Mouse (Mus musculus) c-Kit-positive CD71-positive TER-119-positive erythroid progenitor cells, embryonic 14.5 days (primary cell): Measurements from ENCODE around the gene Ntn4.

ENCODE experiments used
- DNase-seq: peaks from one replicate; pipeline ENCODE4 v3.0.0-alpha.2; 2013; ENCODE audit warnings: low spot score

Gene Ntn4

DNA sequence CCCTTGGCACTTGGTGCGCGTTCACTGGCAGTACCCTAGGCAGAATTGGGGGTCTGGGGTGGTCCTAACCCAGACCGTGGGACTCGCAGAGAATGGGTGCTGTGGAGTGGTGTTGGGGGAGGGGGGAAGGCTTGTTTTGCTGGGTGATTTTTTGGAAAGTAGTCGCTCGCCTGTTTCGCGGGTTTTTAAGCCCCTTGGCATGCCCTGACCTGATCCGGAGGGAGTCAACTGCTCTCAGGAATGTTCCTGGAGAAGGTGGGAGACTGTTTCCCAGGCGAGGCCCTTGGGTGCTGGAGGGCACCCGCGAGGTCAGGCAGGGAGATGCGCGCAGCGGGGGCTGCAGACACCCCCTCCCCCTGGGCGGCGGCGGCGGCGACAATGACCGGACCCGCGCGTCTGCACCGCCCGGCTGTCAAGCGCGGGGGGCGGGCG lies at the start of gene Ntn4:
Gene Ntn4 (plus strand): TSS at position 161 of the 432 bp plus-strand sequence.
- DNase-seq = no peak

DNA sequence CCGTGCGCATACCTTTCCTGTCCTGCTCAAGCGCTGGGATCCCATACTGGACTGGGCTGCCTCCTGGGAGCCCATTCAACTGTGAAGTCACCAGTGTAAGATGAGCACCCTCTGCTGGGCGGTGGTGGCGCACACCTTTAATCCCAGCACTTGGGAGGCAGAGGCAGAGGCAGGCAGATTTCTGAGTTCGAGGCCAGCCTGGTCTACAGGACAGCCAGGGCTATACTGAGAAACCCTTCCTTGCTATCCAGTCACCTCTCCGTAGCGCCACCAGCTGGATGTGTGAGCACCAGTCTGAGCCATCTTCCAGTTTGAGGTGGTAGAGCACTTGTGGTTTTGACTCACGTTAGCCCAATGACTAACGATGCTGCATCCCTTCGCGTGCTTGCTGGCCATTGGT lies 48.0 kb upstream of the Ntn4 start:
- DNase-seq = no peak

DNA sequence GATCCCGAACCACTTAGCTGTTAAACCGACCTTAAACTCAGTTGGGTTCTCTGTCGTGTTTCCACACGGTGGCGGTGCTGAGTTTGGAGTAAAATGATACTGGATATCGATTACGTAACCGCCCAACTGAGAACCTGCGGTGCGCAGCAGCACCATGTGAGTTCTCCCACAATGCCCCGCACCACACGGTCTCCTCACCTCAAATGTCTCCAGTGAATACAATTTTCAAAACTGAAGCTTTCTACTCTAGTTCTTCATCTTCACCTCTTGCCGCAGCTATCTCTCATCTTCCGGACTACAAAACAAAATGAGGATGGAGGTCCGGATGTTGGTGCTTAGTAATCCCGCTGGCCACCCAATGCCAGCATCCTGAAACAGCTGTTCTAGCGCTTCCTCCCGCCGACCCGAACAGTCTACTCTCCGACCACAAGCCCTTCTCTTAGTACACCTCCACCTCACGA lies 46.4 kb upstream of the Ntn4 start:
- DNase-seq = peak; percentile 66

DNA sequence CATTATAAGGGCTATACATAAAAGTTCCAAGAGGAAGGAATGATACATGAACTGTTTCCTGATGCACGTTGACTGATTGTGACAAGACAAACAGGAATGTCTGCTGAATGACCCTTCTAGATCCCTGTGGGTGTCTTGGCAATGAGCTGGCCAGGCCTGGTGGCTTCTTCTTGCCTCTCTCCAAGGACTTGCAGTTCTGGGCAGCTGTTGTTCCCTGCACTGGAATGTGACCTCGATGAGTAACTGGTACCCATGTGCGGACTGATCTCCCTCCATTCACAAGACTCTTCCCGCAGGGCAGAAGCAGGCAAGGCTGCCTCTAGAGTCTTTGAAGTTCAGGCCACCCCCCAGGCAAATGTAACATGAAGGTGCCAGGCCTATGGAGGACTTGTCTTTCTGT lies 44.6 kb upstream of the Ntn4 start:
- DNase-seq = no peak

DNA sequence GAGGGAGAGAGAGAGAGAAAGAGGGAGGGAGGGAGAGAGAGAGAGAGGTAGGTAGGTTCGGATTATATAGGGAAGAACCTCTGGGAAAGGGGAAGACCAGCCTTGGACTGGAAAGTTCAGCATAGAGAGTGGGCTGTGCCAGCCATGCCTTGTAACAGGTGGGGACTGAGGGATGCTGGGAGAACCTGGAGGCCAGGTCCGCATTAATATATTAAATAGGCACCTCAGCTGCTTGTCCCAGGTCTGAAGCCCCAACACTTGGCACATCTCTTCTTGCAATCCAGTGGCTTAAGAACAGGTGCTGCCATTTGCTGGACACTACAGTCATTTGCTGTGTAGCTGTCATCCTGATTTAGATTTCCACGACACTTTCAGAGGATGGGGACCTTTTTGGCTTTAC lies 43.8 kb upstream of the Ntn4 start:
- no peak for DNase-seq

DNA sequence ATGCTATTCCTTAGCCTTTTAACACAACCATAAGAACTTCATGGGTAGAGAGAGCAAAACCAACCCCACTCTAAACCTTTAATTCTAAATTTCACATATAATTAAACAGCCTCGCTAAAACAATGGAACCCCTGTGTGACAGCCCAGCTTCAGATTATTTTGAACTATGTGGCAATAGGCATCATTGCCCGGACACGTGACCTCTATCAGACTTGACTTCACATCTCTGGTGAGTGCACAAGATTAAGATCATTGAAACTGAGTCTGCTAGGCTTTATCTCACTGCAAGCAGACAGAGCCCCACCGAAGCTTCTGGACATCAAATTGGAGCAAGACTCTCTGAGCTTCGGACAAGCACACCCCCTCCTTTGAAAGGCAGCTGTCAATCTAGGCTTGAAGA lies 38.2 kb upstream of the Ntn4 start:
- DNase-seq = no peak

DNA sequence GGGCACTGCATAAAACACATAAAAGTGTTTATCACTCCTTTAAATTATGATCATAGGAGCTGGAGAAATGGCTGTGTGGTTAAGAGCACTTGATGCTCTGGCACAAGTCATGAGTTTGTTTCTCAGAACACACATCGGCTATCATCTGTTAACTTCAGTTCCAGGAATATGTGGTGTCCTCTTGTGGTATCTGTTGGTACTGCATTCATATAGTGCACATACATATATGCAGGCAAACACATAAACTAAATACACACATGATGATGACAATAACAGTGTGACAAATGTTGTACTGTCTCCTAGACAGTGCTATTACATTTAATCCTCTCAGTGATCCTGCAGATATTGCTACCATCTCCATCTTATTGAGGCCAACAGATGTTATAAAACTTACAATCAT lies 37.2 kb upstream of the Ntn4 start:
- no peak for DNase-seq

DNA sequence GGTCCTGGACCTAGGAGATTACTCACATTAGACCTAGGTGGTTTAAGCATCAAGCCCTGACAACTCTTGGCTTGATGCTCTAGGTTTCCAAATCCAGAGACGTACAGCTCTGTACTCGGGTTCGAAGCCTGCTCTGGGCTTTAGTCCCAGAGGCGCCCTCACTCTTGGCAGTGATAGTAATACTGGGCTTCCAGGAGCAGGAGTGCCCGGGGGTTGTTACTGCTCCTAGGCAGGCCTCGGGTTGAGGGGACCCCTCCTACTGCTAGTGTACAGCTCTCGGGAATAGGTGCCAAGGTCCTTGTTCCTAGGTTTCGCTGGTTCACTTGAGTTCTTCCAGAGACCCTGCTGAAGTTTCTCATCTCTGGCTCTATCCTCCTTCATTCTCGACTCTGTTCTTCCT lies 34.2 kb upstream of the Ntn4 start:
- DNase-seq = no peak

DNA sequence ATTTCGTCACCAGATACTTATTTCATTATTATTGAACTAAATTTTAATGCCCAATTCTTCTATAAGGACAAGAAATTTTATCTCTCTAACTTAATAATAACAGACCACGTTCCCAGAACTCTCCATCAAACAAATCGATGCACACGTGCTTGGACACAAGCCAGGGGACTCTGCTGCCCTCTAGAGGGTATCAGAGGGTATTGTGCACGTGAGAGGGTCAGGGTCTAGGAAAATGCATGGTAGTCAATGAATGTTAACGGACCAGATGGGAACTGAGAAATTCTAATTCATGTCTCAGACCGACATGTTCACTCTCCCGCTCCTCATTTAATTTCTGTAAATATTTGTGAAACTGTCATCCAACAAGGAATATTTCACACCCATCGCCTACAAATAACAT lies 32.4 kb upstream of the Ntn4 start:
- peak; percentile 21 for DNase-seq

DNA sequence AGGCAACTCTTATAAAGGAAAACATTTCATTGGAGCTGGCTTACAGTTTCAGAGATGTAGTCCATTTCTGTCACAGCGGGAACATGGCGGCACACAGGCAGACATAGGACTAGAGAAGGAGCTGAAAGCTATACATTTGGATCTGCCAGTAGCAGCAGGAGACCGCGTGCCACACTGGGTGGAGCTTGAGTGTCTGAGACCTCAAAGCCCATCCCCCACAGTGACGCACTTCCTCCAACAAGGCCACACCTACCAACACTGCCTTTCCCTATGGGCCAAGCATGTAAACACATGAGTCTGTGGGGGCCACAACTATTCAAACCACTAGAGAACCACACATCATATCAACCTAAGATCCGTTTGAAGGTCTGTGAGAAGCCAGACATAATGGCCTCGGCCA lies 31.2 kb upstream of the Ntn4 start:
- DNase-seq = no peak

DNA sequence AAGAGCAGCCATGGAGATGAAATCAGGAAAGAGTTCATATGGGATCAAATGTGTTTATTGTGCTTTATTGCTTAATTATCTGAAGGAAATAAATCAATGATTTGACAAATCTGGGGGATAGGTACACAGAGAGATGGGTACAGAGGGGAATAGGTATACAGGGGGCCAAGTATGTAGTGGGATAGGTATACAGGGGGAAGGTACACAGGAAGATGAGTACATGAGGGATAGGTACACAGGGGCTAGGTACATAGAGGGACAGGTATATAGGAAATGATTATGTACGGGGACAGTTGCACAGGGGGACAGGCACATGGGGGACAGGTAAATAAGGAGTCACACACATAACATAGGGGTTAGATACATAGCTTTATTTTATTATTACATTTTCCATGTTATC lies 29.6 kb upstream of the Ntn4 start:
- no peak for DNase-seq

DNA sequence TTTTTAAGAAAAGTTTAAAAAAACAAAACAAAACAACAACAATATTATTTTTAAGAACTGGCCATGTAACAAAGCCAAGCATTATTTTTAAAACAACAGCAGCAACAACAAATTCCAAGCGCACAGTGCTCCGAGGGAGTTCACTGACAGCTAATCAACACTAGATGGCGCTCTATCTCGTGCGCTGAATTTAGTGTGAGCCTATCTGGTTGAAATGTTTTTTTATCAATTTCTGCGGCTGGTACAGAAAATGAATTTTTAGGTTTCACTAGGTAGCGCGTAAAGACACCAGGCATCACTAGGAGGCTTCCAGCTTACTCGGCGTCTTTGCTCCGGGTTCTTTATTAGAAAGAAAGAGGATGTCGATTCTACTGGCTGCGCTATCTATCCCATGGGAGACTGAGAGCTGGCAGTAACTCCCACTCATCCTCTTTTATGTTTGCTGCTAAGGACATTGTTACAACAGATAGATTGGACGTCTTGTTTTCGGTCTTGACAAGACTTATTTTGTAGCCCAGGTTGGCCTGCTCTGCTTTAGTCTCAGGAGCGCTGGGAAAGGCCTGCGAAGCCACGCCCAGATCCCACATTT lies 29.0 kb upstream of the Ntn4 start:
- no peak for DNase-seq

DNA sequence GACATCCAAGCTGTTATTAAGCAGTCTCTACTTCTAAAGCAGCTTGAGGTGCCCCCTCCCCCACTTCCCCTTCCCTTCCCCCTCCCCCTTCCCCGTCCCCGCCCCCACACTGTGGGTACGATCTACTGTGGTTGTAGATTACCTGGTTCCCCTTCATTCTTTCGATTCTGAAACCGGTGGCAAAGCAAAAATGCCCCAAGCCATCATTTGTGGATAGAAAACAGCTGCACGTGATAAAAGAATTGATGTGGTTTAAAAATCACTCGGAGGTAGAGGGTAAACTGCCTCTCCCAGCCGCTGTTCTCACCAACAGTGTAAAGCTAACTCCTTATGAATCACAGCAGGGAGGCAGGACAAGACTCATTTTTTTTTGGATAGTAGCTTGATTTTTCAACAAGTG lies 25.6 kb upstream of the Ntn4 start:
- DNase-seq = no peak

DNA sequence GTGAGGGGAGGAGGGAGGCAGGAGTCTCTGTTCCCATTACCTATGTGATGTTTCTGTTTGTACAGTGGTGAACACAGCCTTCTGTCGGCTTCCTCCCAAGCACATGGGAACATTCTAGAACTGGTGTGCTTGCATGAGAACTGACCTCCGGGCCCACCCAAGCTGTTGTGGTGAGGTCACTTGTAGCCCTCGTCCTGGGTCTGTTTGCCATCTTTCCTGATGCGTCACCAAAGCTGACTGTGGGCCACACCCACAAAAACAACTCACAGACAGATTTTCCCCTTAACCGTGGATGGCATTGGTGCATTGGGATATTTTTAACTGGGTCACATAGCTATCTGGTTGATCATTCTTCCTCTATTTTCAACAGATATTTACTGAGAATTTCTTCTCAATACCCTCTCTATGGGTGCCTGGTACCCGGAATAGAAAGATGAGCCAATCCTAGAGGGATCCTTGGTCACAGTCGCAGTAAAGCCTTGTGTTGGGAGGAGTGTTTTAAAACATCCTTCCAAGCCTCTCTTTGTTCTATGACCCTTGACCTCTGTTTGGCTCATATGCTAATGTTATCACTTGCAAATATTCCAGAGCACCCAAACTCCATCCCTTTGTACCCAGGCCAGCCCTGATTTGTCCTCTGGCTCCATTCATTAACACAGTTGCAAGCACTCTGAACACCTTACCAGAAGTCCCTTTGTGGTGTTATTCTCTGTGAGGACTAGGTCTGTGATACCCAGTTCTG lies 19.9 kb upstream of the Ntn4 start:
- no peak for DNase-seq

DNA sequence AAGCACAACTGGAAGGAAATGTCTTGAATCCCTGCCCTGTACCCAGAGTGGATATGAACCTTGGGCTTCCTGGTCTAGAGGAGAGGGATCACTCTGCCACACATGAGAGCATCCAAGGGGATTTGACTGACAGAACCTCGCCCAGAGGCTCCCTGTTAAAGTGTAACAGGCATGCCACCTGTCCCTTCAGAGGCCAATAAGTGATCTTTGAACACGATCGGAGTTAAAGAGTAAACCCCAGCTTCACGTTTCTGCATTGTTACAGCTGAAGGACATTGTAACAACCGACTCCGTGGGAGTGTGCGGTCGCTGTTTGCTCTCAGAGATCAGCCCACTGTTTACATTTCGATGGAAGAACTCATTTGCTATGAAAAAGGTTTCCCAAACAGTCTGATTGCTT lies 16.8 kb upstream of the Ntn4 start:
- no peak for DNase-seq

DNA sequence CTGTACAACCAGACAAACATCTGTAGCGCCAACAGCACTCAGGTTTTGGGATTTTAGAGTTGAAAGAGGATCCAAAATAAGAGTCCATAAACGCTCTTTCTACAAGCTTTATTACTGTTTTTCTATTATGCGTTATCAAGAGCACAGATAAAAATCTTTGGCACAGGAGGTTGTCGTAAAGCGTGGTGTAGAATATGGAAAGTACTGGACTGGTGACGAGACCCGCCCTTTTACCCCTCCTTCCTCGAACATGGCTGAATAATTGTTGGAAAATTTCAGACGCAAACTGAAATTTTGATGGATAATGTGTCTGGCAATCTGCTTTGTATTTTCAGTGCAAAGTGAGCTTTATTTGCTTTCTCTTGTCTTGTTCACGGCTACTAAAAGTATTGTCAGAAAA lies 16.3 kb upstream of the Ntn4 start:
- no peak for DNase-seq

DNA sequence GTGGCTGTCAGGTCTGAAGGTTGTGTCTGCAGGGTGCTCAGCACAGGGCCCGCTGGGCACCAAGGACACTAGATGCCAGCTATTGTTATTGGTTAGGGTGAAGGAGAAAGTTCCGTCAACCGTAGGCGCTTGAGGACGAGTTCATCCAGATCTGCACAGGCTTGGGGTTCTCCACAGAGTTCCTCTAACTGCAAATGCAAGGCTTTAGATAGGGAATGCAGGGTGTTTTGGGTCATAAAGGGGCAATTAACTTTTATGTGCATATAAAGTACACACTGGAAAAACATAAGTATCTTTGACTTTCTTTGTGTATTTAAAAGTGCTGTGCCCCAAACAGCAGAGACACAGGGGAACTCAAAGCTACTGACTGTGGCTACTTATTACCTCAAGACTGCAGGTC lies 10.2 kb upstream of the Ntn4 start:
- no peak for DNase-seq

DNA sequence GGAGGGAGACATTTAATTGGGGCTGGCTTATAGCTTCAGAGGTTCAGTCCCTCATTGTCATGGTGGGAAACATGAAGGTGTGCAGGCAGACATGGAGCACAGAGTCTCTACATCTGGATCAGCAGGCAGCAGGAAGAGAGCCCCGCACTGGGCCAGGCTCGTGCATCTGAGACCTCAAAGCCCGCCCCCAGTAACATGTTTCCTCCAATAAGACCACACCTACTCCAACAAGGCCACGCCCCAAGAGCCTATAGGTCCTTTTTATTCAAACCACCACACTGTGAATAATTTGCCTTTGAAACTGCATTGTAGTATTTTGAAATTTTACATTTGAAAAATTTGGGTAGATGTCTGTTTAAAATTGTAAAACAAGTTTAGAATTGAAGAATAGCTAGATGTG lies 8.4 kb upstream of the Ntn4 start:
- no peak for DNase-seq

DNA sequence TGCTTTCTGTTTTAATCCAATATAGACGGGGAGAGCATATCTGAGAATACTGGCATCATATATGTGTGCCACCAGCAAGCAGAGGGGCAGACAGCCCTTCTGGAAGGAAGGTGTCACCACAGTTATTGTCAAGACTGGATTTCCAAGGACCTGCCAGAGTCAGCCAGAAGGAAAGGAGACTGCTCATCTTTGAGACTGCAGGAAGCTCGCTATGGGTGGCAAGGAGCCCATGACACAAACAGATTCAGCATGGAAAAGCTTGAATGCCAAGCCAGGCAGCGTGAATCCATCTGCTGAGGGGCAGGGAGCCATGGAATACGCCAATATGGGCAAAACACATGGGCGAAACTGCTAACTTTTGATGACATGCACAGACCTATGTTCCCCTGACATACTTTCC lies 6.9 kb upstream of the Ntn4 start:
- no peak for DNase-seq

DNA sequence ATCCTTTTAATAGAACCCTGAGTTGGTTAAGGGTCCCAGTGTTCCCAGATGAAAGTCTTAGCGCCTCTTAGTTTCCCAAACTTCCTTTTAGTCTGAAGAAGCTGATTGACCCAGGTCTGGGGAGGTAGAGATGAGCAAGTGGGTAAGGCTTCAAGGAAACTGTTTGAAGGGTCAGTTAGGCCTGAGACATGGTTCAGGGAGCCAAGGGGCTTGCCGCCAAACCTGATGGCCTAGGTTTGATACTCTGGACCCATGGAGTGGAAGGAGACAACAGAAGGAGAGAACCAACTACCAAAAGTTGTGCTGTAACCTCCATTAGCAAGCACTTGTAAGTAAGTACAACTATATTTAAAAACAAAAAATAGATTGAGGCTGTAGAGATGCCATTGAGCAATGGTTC lies 6.5 kb upstream of the Ntn4 start:
- no peak for DNase-seq

DNA sequence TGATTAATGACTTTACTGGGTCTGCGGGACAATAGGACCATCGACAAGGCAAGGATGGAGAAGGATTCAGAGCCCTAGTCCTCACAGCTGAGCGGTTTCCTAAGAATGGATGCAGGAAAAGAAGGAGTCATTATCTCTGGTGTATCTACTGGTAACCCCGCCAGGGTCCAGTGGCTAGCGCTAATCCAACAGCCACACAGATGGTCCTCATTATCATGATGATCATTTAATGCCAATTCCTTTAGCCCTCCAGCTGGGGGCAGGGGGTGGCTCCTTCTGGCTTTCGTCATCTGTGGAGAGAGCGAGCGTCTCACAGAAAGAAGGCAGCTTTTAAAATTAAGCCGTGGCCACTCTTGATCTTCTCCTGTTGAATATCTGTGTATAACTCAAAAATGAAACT lies 4.5 kb upstream of the Ntn4 start:
- DNase-seq = no peak

DNA sequence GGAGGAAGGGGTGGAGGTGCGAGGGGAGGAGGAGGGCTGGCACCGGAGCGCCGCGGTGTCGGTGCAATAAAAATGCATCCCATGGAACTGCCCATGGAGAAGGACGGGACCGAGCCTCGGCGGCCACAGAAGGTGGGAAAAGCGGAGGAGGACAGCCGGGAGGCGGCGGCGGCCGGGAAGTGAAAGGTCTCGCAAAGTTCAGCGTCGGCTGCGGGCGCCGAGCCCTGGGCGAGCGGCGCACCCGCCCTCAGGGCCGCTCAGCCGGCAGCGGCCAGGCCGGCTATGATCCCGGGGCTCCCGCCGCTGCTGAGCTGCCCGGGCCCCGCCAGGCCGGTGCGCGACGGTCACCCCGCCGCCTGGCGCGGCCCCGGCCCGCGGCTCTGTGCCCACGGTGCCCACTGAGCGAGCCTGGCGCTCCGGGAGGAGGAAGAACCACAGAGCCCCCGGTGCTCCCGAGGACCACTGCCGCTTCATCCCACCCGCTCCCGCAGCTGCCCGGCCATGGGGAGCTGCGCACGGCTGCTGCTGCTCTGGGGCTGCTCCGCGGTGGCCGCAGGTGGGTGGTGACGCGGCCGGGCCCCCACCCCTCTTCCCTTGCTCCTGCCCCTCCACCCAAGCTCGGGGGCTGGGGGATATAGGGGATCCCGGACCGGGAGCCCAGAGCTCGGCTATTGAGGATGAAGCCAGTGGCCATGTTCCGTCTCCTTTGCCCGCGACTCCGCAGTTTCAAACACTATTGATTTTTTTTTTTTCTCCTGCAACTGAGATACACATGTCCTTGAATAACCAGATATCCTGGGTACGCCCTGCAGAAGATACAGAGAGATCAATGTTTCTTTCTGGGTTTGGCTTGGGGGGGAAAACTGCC lies 706 bp downstream of the Ntn4 start:
- no peak for DNase-seq
